Mouse (Mus musculus): ENCODE measurements at regions not wholly inside any gene's neighbourhood (a gene's known extent, or its start where the extent isn't known, plus 50 kb on each side); places are given as distances from the start of the nearest gene placed in this dataset.

DNA sequence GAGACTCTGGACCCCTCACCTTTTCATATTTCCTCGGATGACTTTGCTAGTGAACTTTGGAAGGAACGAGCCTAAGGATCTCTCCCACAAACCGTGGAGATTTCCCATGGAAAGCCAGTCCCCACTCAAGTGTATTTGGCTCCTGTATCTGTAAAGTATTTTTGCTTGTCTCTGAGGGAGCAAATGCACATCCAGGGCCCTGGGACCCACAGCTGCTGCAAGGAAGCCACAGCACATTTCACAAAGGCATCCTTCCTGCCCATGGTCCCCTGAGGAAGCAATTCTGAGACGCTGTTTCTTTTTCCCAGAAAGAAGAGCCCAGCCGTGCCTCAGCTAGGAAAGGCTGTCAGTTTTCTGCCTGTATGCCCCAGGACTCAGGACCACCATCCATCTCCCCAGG, 71.7 kb upstream of the S1pr3 start:
- no peaks in the 10 kb centered on the region for H3K4me1 ChIP-seq (replicated peaks; ENCODE audit: control insufficient read depth, insufficient read depth, low read length)
- no peak overlapping the region for H3K9ac ChIP-seq (ENCODE audit: low read depth, low read length)
- H3K36me3 ChIP-seq (ENCODE audit: control insufficient read depth, insufficient read depth): no peaks in the 10 kb centered on the region
- H3K9me3 ChIP-seq (ENCODE audit: control insufficient read depth): no peaks in the 10 kb centered on the region
- H3K4me3 ChIP-seq (ENCODE audit: low read depth, low read length): no peak overlapping the region
- no peak overlapping the region for H3K4me2 ChIP-seq (replicated peaks; ENCODE audit: low read depth)
- no peaks in the 10 kb centered on the region for H3K27me3 ChIP-seq (replicated peaks; ENCODE audit: control insufficient read depth, insufficient read depth, low read length)
- no peak for TF ChIP-seq CTCF (IDR thresholded peaks at IDR 0.05; ENCODE audit: low read depth)
- H3K27ac ChIP-seq (ENCODE audit: low read depth, low read length): no peak overlapping the region
- 69% methylated on average over 5 of the region's 5 CpGs for WGBS
- ATAC-seq: no peak

DNA sequence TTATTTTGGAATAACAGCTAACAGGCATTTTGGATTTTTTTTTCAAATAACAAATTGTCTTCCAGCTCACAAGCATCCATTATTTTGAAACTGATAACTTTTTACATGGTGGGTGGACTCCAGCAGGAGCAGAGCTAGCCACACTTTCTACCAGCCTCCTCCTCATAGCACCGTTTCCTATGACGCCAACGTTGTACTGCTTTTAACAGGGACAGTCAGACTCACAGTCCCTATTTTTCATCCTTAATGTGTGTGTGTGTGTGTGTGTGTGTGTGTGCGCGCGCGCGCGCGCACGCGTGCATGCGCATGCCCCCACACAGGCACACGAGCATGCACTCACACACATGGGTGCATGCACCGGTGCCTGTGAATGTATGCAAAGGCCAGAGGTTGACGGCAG, 70.5 kb upstream of the S1pr3 start:
- Histone ChIP-seq H3K27ac (ENCODE audit: low read depth, low read length) (no peak overlapping the region), H3K9ac (ENCODE audit: low read depth, low read length) (no peak overlapping the region), H3K36me3 (ENCODE audit: control insufficient read depth, insufficient read depth) (no peaks in the 10 kb centered on the region), H3K9me3 (ENCODE audit: control insufficient read depth) (no peaks in the 10 kb centered on the region), H3K4me3 (ENCODE audit: low read depth, low read length) (no peak overlapping the region), H3K4me1 (replicated peaks; ENCODE audit: control insufficient read depth, insufficient read depth, low read length) (no peaks in the 10 kb centered on the region), H3K4me2 (replicated peaks; ENCODE audit: low read depth) (no peak overlapping the region), H3K27me3 (replicated peaks; ENCODE audit: control insufficient read depth, insufficient read depth, low read length) (no peaks in the 10 kb centered on the region)
- no peak for TF ChIP-seq CTCF (IDR thresholded peaks at IDR 0.05; ENCODE audit: low read depth)
- ATAC-seq: no peak
- 95% methylated on average over 16 of the region's 16 CpGs for WGBS

DNA sequence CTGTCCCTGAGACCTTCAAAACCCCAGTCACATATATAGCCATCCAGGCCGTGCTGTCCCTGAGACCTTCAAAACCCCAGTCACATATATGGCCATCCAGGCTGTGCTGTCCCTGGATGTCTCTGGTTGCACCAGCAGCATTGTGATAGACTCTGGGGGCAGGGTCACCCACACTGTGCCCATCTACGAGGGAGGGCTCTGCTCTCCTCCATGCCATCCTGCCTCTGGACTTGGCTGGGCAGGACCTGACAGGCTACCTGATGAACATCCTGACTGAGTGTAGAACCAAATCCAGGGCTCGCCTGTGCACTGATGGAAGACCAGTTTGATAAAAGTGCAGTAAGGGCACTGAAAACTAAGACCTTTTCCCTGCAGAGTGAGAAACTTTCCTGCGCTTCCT, 63.1 kb upstream of the S1pr3 start:
- TF ChIP-seq CTCF (IDR thresholded peaks at IDR 0.05; ENCODE audit: low read depth): no peak
- no peak for ATAC-seq
- no peak overlapping the region for H3K9ac ChIP-seq (ENCODE audit: low read depth, low read length)
- no peaks in the 10 kb centered on the region for H3K4me1 ChIP-seq (replicated peaks; ENCODE audit: control insufficient read depth, insufficient read depth, low read length)
- no peak overlapping the region for H3K4me3 ChIP-seq (ENCODE audit: low read depth, low read length)
- 90% methylated on average over 4 of the region's 4 CpGs for WGBS
- H3K36me3 ChIP-seq (ENCODE audit: control insufficient read depth, insufficient read depth): no peaks in the 10 kb centered on the region
- no peak overlapping the region for H3K4me2 ChIP-seq (replicated peaks; ENCODE audit: low read depth)
- no peak overlapping the region for H3K27ac ChIP-seq (ENCODE audit: low read depth, low read length)
- H3K27me3 ChIP-seq (replicated peaks; ENCODE audit: control insufficient read depth, insufficient read depth, low read length): no peaks in the 10 kb centered on the region
- no peaks in the 10 kb centered on the region for H3K9me3 ChIP-seq (ENCODE audit: control insufficient read depth)

- Histone ChIP-seq H3K4me1 (replicated peaks; ENCODE audit: control insufficient read depth, insufficient read depth, low read length) (no peaks in the 10 kb centered on the region), H3K9me3 (ENCODE audit: control insufficient read depth) (no peaks in the 10 kb centered on the region), H3K27ac (ENCODE audit: low read depth, low read length) (no peak overlapping the region), H3K4me3 (ENCODE audit: low read depth, low read length) (no peak overlapping the region), H3K36me3 (ENCODE audit: control insufficient read depth, insufficient read depth) (no peaks in the 10 kb centered on the region), H3K27me3 (replicated peaks; ENCODE audit: control insufficient read depth, insufficient read depth, low read length) (no peaks in the 10 kb centered on the region), H3K9ac (ENCODE audit: low read depth, low read length) (no peak overlapping the region), H3K4me2 (replicated peaks; ENCODE audit: low read depth) (no peak overlapping the region)
- ATAC-seq: no peak
- no peak for TF ChIP-seq CTCF (IDR thresholded peaks at IDR 0.05; ENCODE audit: low read depth)
- WGBS: 48% methylated on average over 8 of the region's 8 CpGs
These were observed 62.4 kb upstream of the S1pr3 start for GRCm38 (mm10) chr13:51345839-51346550.

- no peaks in the 10 kb centered on the region for H3K9me3 ChIP-seq (ENCODE audit: control insufficient read depth)
- 62% methylated on average over 4 of the region's 4 CpGs for WGBS
- no peak overlapping the region for H3K9ac ChIP-seq (ENCODE audit: low read depth, low read length)
- no peak overlapping the region for H3K27ac ChIP-seq (ENCODE audit: low read depth, low read length)
- no peaks in the 10 kb centered on the region for H3K4me1 ChIP-seq (replicated peaks; ENCODE audit: control insufficient read depth, insufficient read depth, low read length)
- H3K4me2 ChIP-seq (replicated peaks; ENCODE audit: low read depth): no peak overlapping the region
- H3K4me3 ChIP-seq (ENCODE audit: low read depth, low read length): no peak overlapping the region
- H3K36me3 ChIP-seq (ENCODE audit: control insufficient read depth, insufficient read depth): no peaks in the 10 kb centered on the region
- no peaks in the 10 kb centered on the region for H3K27me3 ChIP-seq (replicated peaks; ENCODE audit: control insufficient read depth, insufficient read depth, low read length)
- ATAC-seq: no peak
- no peak for TF ChIP-seq CTCF (IDR thresholded peaks at IDR 0.05; ENCODE audit: low read depth)
These were observed 59.7 kb upstream of the S1pr3 start for GRCm38 (mm10) chr13:51348707-51349106.

DNA sequence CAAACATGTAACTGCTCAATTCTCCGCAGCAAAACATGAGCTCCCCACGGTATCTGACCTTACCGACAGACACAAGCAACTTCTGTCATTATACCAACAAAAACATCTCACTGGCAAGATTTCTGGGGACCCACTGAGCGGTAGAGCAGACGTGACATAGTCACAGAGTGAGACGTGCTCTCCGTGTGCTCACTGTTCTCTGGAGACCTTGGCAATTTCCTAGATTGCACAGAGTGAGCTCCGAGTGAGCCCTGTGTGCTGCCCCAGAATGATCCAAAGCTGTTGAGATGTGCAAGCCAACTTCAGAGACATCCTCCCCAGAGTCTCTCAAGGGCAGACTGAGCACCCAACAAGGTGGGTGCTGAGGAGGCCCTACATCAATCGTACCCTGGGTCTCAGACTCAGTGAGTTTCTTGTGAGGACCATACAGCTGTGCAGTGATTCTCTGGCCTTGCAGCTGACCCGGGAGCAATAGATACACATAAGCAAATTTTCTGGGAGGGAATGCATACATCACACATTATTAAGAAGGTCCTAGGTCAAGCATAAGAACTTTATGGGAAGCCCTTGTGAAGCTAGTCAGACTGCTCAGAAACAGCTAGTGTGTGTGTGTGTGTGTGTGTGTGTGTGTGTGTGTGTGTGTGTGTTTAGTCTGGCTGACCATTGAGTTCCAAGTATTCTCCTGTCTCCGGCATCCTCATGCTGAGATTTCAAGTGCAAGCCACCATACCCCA, 58.5 kb upstream of the S1pr3 start:
- WGBS: 73% methylated on average over 11 of the region's 11 CpGs
- H3K4me2 ChIP-seq (replicated peaks; ENCODE audit: low read depth): no peak overlapping the region
- no peak for TF ChIP-seq CTCF (IDR thresholded peaks at IDR 0.05; ENCODE audit: low read depth)
- ATAC-seq: no peak
- no peak overlapping the region for H3K4me3 ChIP-seq (ENCODE audit: low read depth, low read length)
- H3K36me3 ChIP-seq (ENCODE audit: control insufficient read depth, insufficient read depth): no peaks in the 10 kb centered on the region
- no peak overlapping the region for H3K27ac ChIP-seq (ENCODE audit: low read depth, low read length)
- no peak overlapping the region for H3K9ac ChIP-seq (ENCODE audit: low read depth, low read length)
- no peaks in the 10 kb centered on the region for H3K27me3 ChIP-seq (replicated peaks; ENCODE audit: control insufficient read depth, insufficient read depth, low read length)
- no peaks in the 10 kb centered on the region for H3K4me1 ChIP-seq (replicated peaks; ENCODE audit: control insufficient read depth, insufficient read depth, low read length)
- H3K9me3 ChIP-seq (ENCODE audit: control insufficient read depth): no peaks in the 10 kb centered on the region
